Mouse (Mus musculus): Measurements from ENCODE around the gene Ugt2b36. TPM values are rescaled to one million over a fixed set of nuclear protein-coding genes. Genes with fewer than 3 reads are reported as not detected.
"Not testable (repeated sequence)": the region's sequence is repeated elsewhere in the genome, so short reads cannot be mapped to it uniquely, and the experiment has no call there.

Ugt2b36 gene
- polyA plus RNA-seq (2015; fragmentation: Nextera tagmentation; extraction: Ambion mirVana): not detected in 2 replicates

DNA sequence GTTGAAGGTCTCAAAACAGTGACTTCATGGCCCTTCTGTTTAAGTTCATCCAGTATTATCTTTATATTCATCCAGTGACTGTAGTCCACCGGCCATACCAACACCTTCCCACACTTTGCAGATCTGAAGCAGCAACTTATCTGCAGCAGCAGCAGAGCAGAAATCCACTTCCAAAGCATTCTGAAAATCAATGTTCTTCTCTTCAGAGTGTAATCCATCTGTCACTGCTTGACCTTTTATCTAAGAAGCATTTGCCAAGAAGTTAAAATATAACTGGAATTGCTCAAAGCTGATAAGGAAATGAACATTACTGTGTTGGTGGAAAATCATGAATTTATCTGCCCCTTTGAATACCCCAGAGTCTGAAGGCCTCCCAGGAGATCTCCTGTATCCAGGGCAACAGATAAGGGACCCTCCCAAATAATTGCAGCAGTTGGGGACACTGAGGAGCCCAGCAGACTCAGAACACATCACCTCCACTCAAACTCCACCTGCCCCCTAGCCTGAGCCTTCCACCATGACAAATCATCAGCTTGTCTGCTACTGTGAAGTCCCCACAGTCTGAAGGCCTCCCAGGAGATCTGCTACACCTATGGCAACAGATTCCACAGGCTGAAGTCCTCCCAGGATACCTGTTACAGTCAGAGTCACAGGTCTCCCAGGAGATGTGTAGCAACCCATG is at the start of gene Ugt2b36:
Gene Ugt2b36, minus strand, starts transcription at position 210 of the 682 bp plus-strand sequence.
- DNase-seq (ENCODE audit: low spot score): no peak

DNA sequence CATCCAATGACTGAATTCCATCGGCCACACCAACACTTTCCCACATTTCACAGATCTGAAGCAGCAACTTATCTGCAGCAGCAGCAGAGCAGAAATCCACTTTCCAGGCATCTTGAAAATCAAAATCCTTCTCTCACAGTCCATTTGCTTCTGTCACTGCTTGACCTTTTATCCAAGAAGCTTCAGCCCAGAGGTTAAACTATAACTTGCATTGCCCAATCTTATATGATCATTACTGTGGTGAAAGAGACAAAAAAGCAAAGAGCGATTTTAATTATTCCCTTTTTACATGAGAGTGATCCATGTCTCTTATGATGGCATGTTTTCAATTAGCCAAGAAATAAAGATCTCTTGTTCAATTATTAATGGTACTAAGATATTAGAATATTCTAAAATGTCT is 47.8 kb upstream of the Ugt2b36 start, which contains the start of gene Ugt2b5:
Gene Ugt2b5, minus strand, starts transcription at position 123 of the 400 bp plus-strand sequence.
- DNase-seq (ENCODE audit: low spot score): not testable (repeated sequence)

DNA sequence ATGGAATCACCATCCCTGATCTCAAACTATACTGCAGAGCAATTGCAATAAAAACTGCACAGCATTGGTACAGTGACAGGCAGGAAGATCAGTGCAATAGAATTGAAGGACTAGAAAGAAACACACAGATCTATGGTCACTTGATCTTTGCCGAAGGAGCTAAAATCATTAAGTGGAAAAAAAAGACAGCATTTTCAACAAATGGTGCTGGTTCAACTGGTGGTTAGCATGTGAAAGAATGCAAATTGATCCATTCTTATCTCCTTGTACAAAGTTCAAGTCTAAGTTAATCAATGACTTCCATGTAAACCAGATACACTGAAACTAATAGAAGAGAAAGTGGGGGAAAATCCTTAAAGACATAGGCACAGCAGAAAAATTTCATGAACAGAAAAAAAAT is 11.3 kb upstream of the Ugt2b36 start:
- not testable (repeated sequence) for DNase-seq (ENCODE audit: low spot score)

DNA sequence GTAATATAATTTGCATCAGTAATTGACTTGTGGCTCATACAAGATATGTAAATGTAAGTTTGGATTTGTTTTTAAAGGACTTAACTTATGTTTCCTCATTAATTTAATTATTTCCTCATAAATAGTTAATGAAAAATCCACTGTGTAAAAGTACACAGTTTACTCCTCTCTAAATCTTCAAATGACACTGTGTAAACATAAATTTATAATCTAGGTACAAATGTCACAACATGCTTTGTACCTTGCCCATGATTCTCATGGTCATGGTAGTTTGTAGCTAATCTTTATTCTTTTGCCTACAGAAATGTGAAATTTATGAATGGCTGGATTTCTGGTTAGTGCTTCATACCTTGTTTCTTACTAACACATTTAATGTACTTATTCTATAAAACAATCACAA is 1.2 kb downstream of the Ugt2b36 start:
- no peak for DNase-seq (ENCODE audit: low spot score)

DNA sequence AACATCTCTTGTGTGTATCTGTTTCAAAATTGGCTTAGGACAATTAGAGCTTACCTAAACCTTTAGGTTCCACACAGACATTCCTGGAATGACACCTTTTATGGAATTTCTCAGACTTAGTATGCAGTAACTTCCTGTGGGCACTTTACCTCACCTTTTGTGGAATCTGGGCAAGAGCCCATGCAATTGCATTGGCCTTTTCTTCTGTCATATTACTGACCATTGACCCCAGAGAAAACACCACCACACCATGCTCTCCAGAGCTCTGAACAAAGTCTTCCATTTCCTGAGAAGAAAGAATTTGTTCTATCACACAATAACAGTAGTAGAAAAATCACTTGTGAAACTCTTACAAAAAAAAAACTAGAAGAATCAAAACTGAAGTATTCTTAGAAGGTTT is 3.1 kb downstream of the Ugt2b36 start:
- no peak for DNase-seq (ENCODE audit: low spot score)

DNA sequence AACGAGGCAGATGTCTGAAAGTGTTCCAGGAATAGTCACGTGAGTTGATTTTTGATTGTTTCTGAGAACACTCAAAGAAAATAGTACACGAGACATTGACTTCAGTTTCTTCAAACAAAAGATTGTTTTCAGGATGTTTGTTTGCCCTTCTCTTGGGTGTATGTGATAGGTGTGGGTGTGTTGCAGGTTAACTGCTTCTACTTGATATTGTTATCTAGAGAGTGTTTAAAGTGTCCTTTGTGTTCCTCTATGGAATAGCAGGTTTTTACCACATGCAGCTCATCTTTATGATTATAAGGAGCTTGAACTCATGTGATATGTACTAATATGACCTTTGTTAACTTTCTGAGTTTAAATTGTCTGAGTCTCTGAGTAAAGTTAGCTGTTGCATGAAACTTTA is 6.1 kb downstream of the Ugt2b36 start:
- no peak for DNase-seq (ENCODE audit: low spot score)

DNA sequence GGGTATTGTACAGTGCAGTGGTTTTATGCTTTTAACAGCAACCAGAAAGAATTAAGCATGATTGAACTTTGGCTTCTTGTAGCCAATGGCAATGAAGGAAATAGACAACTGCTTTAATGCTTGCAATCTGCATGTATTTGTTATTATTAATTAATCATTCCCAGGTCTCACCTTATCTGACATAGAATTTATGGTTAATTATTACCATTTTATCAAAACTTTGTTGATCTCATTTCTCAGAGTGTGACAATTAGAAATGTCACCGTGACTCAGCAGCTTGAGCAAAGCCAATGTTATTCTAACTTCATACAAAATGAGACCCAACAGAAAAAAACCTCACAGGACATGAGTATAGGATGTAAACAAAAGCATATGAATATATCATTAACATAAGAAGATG is 61.7 kb downstream of the Ugt2b36 start:
- DNase-seq (ENCODE audit: low spot score): no peak

DNA sequence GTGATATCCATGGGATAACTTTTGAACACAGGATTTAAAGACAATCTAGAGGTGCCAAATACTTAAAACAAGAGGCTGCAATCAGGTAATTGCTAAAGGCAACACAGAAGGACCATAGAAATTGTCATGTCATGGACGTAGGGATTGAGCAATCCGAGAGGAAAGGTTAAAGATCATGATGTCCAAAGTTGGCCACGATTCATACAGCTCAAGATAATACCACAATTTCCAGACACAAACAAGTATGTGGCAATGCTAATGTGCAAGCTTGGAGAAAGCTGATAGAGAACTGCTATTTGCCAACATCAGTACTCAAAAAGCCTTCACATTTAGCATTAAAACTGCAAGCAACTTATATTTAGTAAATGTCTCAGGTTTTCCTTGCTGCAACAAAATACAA is 65.0 kb downstream of the Ugt2b36 start:
- no peak for DNase-seq (ENCODE audit: low spot score)

Other genes with a start within 250 kb of the Ugt2b36 start
- gene Ugt2b34, start 185.6 kb downstream of the Ugt2b36 start, polyA plus RNA-seq (2015; fragmentation: Nextera tagmentation; extraction: Ambion mirVana): 0.18 and 0.21 TPM in 2 replicates
- gene Ugt2b1, start 166.0 kb downstream of the Ugt2b36 start, polyA plus RNA-seq (2015; fragmentation: Nextera tagmentation; extraction: Ambion mirVana): 0.10 TPM in 1 of 2 replicates, not detected in the other
- gene Ugt2b35, start 91.7 kb downstream of the Ugt2b36 start, polyA plus RNA-seq (2015; fragmentation: Nextera tagmentation; extraction: Ambion mirVana): not detected in 2 replicates
- gene Ugt2b5, start 47.8 kb upstream of the Ugt2b36 start, polyA plus RNA-seq (2015; fragmentation: Nextera tagmentation; extraction: Ambion mirVana): 0.13 and 0.17 TPM in 2 replicates
- gene Ugt2b37, start 162.2 kb upstream of the Ugt2b36 start, polyA plus RNA-seq (2015; fragmentation: Nextera tagmentation; extraction: Ambion mirVana): not detected in 2 replicates
- gene Ugt2a3, start 244.6 kb upstream of the Ugt2b36 start, polyA plus RNA-seq (2015; fragmentation: Nextera tagmentation; extraction: Ambion mirVana): not detected in 2 replicates